Mouse (Mus musculus) midbrain, embryonic 14.5 days (tissue): ENCODE data around the gene Tmem106c. TPM values are rescaled to one million over a fixed set of nuclear protein-coding genes. Genes with fewer than 3 reads are reported as not detected.

Source experiments
- ATAC-seq: fragments of 200-750 bp; cut with Nextera tagmentation; 2 replicates; pipeline ENCODE4 v1.8.0; 2017; ENCODE audit warnings: moderate number of reproducible peaks, moderate library complexity; ENCODE audit not compliant: low FRiP score, low TSS enrichment
- DNase-seq: peaks from one replicate; pipeline ENCODE4 v3.0.0-alpha.2; 2015
- H3K27ac ChIP-seq: fragments of 300-500 bp; sonication (generic); replicated peaks from 2 replicates; pipeline ENCODE4 v1.5.1; 2014; ENCODE audit warnings: mild to moderate bottlenecking, low read depth, low read length, moderate library complexity
- H3K27me3 ChIP-seq: fragments of 300-500 bp; sonication (generic); 2 replicates; pipeline ENCODE4 v1.6.1; 2014; ENCODE audit warnings: low read length, control low read depth, mixed read lengths; ENCODE audit not compliant: control insufficient read depth, insufficient read depth
- H3K36me3 ChIP-seq: fragments of 300-500 bp; sonication (generic); 2 replicates; pipeline ENCODE4 v1.6.1; 2014; ENCODE audit warnings: low read length, control low read depth; ENCODE audit not compliant: control insufficient read depth, insufficient read depth
- H3K4me1 ChIP-seq: fragments of 300-500 bp; sonication (generic); 2 replicates; pipeline ENCODE4 v1.6.1; 2014; ENCODE audit warnings: mild to moderate bottlenecking, antibody characterized with exemption, low read length, control low read depth; ENCODE audit not compliant: control insufficient read depth, insufficient read depth
- H3K4me2 ChIP-seq: fragments of 300-500 bp; sonication (generic); 2 replicates; pipeline ENCODE4 v1.6.1; 2014; ENCODE audit warnings: mild to moderate bottlenecking, low read length, moderate library complexity
- H3K4me3 ChIP-seq: fragments of 300-500 bp; sonication (generic); replicated peaks from 2 replicates; pipeline ENCODE4 v1.5.1; 2014; ENCODE audit warnings: low read depth, low read length
- H3K9ac ChIP-seq: fragments of 300-500 bp; sonication (generic); replicated peaks from 2 replicates; pipeline ENCODE4 v1.6.1; 2014; ENCODE audit warnings: mild to moderate bottlenecking, low read length, moderate library complexity
- H3K9me3 ChIP-seq: fragments of 300-500 bp; sonication (generic); 2 replicates; pipeline ENCODE4 v1.6.1; 2016; ENCODE audit warnings: low read length, control low read depth, mixed read lengths; ENCODE audit not compliant: control insufficient read depth
- WGBS: fragments of 180-500 bp; shearing (Covaris S2); extraction: QIAGEN DNeasy Blood & Tissue Kit; methylation state at CpG from one replicate; pipeline ENCODE4 v1.1.7; 2014; 5-methylcytosine and 5-hydroxymethylcytosine counted together
- polyA plus RNA-seq: library from polyadenylated mRNA; unstranded; fragments of >200 nt; fragmentation: Nextera tagmentation; extraction: Ambion mirVana; gene quantifications from 2 replicates; pipeline ENCODE4 v1.2.1, GENCODE M21; 2014

The Tmem106c gene
- polyA plus RNA-seq, 1 experiment from 2014 or later: 63.6 TPM

DNA sequence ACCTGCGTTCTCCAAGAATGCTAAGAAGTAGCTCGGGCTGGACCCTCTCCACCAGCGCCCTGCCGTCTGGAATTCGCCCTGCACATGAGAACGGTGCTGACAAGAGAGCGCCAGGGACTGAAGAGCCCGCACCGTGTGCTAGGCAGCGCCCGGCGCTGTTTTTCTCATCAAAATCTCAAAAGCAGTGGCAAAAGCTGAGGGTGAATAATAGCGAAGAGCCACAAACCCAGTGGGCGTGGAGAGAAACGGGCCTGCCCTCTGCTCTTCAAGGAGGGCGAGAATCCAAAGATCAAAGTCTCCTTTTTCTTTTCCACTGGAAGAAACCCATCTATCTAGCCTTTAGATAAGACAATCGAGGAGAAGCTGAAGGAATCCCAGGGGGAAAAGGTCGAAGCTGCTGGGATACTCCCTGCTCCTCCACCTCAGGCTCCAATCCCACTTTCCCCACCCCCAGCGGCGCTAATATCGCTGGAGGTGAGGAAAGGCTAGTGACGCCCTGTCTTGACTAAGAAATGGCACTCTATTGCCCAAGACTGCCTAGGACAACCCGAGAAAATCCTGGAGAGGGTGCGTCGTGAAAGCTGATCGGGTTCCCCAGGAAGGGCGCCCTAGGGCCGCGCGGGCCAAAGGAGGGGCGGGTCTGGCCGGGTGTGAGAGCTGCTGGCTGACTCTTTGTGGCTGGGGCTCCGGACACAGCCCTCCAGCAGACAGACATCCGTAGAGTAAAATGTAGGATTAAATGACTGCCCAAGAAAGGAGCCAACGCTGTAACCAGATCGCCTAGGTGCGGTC, 37.5 kb downstream of the Tmem106c start:
- WGBS: 1% methylated on average over 37 of the region's 37 CpGs

DNA sequence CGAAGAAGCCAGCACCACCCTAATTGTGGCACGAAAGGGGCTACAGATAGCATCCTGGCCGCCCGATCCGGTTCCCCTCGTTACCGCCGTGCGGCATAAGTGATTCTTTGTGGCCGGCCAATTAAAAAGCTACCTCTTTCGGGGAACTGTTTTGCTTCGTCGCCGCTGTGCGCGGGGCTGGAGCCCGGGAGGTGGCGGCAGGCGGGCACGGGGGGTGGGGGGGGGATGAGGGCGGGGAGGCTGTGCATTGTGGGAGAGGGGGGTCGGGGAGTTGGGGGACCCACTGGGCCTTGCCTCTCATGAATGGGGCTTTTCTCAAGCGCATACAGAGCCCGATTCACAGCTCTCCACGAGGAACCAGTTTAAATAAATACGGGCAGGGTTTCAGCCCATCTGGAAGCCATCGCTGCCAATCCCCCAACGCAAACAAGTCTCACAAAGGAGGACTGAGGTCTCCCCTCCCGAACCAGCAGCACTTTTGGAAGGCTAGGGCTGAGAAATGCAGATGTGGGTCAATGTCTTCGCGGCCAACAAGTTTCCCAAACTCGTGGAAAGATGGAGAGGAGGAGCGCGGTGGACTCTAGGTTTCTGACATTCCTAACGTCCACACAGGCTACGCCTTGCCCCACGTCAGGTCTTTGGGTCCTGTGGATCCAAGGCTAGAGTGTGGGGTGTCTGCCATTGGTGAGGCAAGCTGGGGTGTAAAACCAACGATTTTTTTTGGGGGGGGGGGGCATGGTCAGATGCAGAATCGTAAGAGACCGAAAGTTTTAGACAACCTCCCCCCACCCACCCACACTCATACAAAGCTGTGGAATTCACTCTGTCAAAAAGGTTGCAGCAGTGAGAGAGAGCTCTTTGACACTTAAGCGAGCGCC, 38.4 kb downstream of the Tmem106c start:
- peaks cover 13% of the 10 kb centered on the region for H3K27me3 ChIP-seq
- H3K4me2 ChIP-seq: peak overlapping the region; percentile 90
- peak; percentile 79 for DNase-seq
- peaks cover 56% of the 10 kb centered on the region for H3K4me1 ChIP-seq
- peak; percentile 47 for ATAC-seq
- H3K36me3 ChIP-seq: no peaks in the 10 kb centered on the region
- peak overlapping the region; percentile 66 for H3K9ac ChIP-seq
- H3K27ac ChIP-seq: peak overlapping the region; percentile 86
- H3K9me3 ChIP-seq: no peaks in the 10 kb centered on the region
- under 1% methylated on average over 42 of the region's 42 CpGs for WGBS
- peak overlapping the region; percentile 42 for H3K4me3 ChIP-seq

More for the DNA sequence above, 37.5 kb downstream of the Tmem106c start:
- Histone ChIP-seq H3K4me2 (peak overlapping the region; percentile 90), H3K9ac (peak overlapping the region; percentile 66), H3K4me1 (peaks cover 56% of the 10 kb centered on the region), H3K36me3 (no peaks in the 10 kb centered on the region), H3K27ac (peak overlapping the region; percentile 86), H3K27me3 (peaks cover 13% of the 10 kb centered on the region), H3K9me3 (no peaks in the 10 kb centered on the region), H3K4me3 (peak overlapping the region; percentile 42)
- peak; percentile 72 for DNase-seq
- peak; percentile 18; the same call in 1 of the 2 replicates for ATAC-seq

GRCm38 (mm10) chr15:98002991-98003821, 39.2 kb downstream of the Tmem106c start:
- WGBS: under 1% methylated on average over 42 of the region's 42 CpGs

DNA sequence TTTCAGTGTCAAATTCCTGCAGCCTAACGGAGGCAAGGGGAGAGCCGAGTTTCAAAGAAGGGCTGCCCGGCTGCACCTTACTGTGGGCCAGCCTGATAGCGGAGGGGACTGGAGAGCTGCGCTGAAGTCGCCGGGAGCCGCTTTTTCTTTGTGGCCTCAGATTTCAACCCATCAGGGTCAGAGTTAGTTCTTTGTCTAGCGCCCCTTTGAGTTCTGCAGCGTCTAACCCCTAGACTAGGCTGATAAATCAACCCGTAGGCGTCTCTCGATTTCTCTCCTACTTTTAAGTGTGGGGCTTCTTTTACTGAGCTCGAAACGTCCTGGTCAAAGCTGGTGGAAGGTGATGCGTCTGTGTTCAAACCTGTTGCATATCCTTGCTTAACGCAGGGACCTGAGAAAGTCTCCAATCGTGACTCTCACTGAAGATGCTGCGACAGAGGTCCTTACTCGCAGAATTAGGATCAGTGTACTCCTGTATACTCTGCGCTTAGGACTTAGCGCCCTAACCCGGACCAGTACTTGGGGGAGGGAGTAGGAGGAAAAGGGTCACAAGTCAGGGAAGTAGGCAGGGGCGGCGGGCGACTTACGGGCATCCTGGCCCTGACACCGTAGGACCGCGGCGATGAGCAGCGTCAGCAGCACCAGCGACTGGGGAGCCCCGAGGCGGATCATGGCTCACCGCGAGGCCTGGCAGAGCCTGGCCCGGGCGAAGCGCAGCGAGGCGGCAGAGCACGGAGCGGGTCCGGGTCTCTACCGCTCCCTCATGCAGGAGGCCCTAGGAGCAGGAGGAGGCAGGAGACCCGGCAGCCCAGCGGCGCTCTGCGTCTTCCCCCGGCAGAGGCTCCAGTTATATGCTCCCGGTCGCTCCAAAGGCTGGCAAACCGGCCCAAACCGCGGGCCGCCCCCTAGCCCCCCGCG, 40.1 kb downstream of the Tmem106c start, which contains the start of gene Col2a1:
Gene Col2a1 (minus strand): TSS at position 874 of the 918 bp plus-strand sequence.
- Histone ChIP-seq H3K27ac (peak within 1 kb of the TSS; percentile 86), H3K9me3 (no peaks in the 10 kb centered on the region), H3K4me2 (peak within 1 kb of the TSS; percentile 90), H3K4me3 (peak within 1 kb of the TSS; percentile 42), H3K36me3 (no peaks in the 10 kb centered on the region), H3K27me3 (peaks cover 13% of the 10 kb centered on the region), H3K9ac (peak within 1 kb of the TSS; percentile 66), H3K4me1 (peaks cover 56% of the 10 kb centered on the region)
- peak; percentile 74 for DNase-seq
- WGBS: under 1% methylated on average over 53 of the region's 59 CpGs
- peak; percentile 22; the same call in 1 of the 2 replicates for ATAC-seq

More at GRCm38 (mm10) chr15:98002991-98003821, 39.2 kb downstream of the Tmem106c start:
- Histone ChIP-seq H3K27me3 (peaks cover 13% of the 10 kb centered on the region), H3K9me3 (no peaks in the 10 kb centered on the region), H3K4me1 (peaks cover 56% of the 10 kb centered on the region), H3K4me3 (peak overlapping the region; percentile 42), H3K4me2 (peak overlapping the region; percentile 90), H3K9ac (peak overlapping the region; percentile 66), H3K36me3 (no peaks in the 10 kb centered on the region), H3K27ac (peak overlapping the region; percentile 86)
- DNase-seq (peak; percentile 74), ATAC-seq (no peak)

GRCm38 (mm10) chr15:98004740-98005159, 40.8 kb downstream of the Tmem106c start:
- Histone ChIP-seq H3K27me3 (peaks cover 13% of the 10 kb centered on the region), H3K4me3 (peak overlapping the region; percentile 42), H3K4me2 (peak overlapping the region; percentile 90), H3K4me1 (peaks cover 51% of the 10 kb centered on the region), H3K36me3 (no peaks in the 10 kb centered on the region), H3K9me3 (no peaks in the 10 kb centered on the region), H3K27ac (peak overlapping the region; percentile 86), H3K9ac (peak overlapping the region; percentile 66)
- WGBS: under 1% methylated on average over 19 of the region's 19 CpGs
- ATAC-seq (peak; percentile 18; the same call in 1 of the 2 replicates), DNase-seq (no peak)

GRCm38 (mm10) chr15:98005181-98005580, 41.2 kb downstream of the Tmem106c start:
- WGBS: 9% methylated on average over 11 of the region's 11 CpGs
- no peaks in the 10 kb centered on the region for H3K36me3 ChIP-seq
- H3K9ac ChIP-seq: no peak overlapping the region; the same call in 1 of the 2 replicates
- DNase-seq (no peak), ATAC-seq (no peak)
- no peaks in the 10 kb centered on the region for H3K9me3 ChIP-seq
- H3K4me3 ChIP-seq: peak overlapping the region; percentile 42; the same call in 1 of the 2 replicates
- H3K4me2 ChIP-seq: peak overlapping the region; percentile 90
- H3K27me3 ChIP-seq: peaks cover 13% of the 10 kb centered on the region
- no peak overlapping the region for H3K27ac ChIP-seq
- H3K4me1 ChIP-seq: peaks cover 47% of the 10 kb centered on the region

DNA sequence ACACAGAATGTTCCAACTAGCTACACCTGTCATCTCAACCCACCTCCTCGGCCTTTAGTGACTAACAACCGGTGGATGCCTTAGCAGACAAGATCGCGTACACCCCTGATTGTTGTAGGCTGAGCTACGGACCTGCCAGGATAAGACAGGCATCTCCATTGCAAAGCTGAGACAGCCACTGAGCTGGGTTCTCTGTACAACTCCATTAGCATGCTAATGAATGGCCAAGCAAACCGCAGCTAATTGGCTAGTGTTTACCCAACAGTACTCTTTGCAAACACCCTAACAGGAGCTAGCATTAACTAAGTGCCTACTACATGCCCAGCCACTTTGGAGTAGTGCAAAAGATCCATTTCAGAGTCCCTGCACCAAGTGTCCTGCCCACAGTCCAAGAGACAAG, 48.8 kb downstream of the Tmem106c start:
- 57% methylated on average over 6 of the region's 6 CpGs for WGBS
- DNase-seq (no peak), ATAC-seq (no peak)
- Histone ChIP-seq H3K4me2 (no peak overlapping the region), H3K4me3 (no peak overlapping the region), H3K4me1 (no peaks in the 10 kb centered on the region), H3K36me3 (no peaks in the 10 kb centered on the region), H3K9me3 (no peaks in the 10 kb centered on the region), H3K27me3 (no peaks in the 10 kb centered on the region), H3K27ac (no peak overlapping the region), H3K9ac (no peak overlapping the region)
